Mouse (Mus musculus): ENCODE data around the gene Wwox. TPM values are rescaled to one million over a fixed set of nuclear protein-coding genes. Genes with fewer than 3 reads are reported as not detected.

Gene Wwox
- polyA plus RNA-seq, 2 experiments: 2.5 to 2.6 TPM

DNA sequence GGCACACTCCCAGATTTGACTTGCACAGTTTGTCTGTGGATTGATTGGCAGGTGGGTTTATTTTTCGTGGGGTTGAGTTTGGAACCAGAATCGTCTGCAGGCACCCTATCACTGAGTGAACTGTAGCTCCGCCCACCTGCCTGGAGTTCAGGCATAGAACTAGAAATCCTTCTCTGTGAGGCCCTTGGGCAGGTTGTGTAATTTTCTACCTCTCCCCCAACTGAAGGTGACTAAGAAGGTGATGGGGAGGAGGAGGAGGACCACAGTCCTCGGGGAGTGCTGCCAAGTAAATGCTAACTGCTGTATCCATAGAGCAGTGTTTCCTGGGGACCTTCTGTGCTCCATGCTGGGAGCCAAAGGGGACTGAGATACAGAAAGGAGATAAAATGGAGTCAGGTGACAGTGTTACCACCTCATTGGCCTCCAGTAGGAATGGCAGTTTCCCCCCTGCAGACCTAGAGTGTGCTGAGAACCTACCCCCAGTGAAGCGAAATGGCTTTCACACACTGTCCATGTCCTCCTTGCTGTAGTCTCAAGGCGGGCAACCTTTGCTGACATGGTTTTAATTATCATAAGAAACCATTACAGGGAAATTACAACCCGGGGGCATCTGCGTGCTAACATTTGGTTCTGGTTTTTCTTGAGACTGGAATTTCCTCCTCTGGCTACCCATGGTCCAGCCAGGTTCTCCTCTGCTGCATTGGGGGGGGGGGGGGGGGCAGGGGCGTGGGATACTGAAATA is 195.4 kb downstream of the Wwox start:
- no peak for TF ChIP-seq CTCF (IDR thresholded peaks at IDR 0.05; ENCODE audit: low read depth)
- TF ChIP-seq EP300 (IDR thresholded peaks at IDR 0.05; ENCODE audit: low read depth): no peak
- ATAC-seq (ENCODE audit: insufficient read depth): no peak
- no peaks in the 10 kb centered on the region for H3K9me3 ChIP-seq (ENCODE audit: control insufficient read depth, low read length)

DNA sequence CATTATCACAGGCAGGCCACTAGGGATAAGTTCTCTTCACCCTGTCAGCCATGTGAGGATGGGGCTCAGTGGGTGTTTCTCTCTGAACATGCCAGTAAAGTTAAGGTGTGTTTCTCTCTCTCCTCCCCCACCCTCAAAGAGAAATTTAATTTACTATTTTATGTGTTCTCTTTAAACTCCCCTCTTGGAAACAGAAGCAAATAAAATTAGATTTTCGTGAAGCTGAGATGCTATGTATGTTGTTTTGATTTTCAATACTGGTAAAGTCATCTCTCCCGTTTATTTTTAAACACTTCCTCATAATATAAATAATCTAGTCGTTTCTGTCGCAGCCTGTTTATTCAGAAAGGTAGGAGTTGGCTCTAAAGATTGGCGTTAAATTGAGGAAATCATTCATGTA is 196.9 kb downstream of the Wwox start:
- no peak for DNase-seq (ENCODE audit: low read depth in 3 of 3, low spot score in 3 of 3)
- Histone ChIP-seq H3K4me1 (replicated peaks; ENCODE audit: control insufficient read depth in 2 of 2, insufficient read depth in 2 of 2, low read length in 1 of 2) (no peaks in the 10 kb centered on the region), H3K9ac (replicated peaks) (no peak overlapping the region), H3K27ac (no peak overlapping the region), H3K36me3 (replicated peaks; ENCODE audit: control insufficient read depth, insufficient read depth, low read depth) (no peaks in the 10 kb centered on the region), H3K4me3 (ENCODE audit: insufficient read depth in 1 of 2, low read depth in 2 of 2, low read length in 2 of 2) (no peak overlapping the region), H3K9me3 (ENCODE audit: control insufficient read depth, low read length) (no peaks in the 10 kb centered on the region), H3K27me3 (ENCODE audit: control insufficient read depth, insufficient read depth, low read length) (no peaks in the 10 kb centered on the region), H3K4me2 (ENCODE audit: low read depth) (no peak overlapping the region)
- 37% methylated on average over 5 of the region's 5 CpGs for WGBS (ENCODE audit: insufficient replicate concordance)
- TF ChIP-seq EP300 (IDR thresholded peaks at IDR 0.05; ENCODE audit: low read depth) (no peak), CTCF (IDR thresholded peaks at IDR 0.05; ENCODE audit: low read depth) (no peak)
- no peak for ATAC-seq (ENCODE audit: insufficient read depth)

More for the DNA sequence above, 195.4 kb downstream of the Wwox start:
- Histone ChIP-seq H3K36me3 (replicated peaks; ENCODE audit: control insufficient read depth, insufficient read depth, low read depth) (no peaks in the 10 kb centered on the region), H3K4me1 (replicated peaks; ENCODE audit: control insufficient read depth in 2 of 2, insufficient read depth in 2 of 2, low read length in 1 of 2) (no peaks in the 10 kb centered on the region), H3K27ac (no peak overlapping the region), H3K4me2 (ENCODE audit: low read depth) (no peak overlapping the region), H3K27me3 (ENCODE audit: control insufficient read depth, insufficient read depth, low read length) (no peaks in the 10 kb centered on the region), H3K9ac (replicated peaks) (no peak overlapping the region), H3K4me3 (ENCODE audit: insufficient read depth in 1 of 2, low read depth in 2 of 2, low read length in 2 of 2) (no peak overlapping the region)
- WGBS (ENCODE audit: insufficient replicate concordance): 49% methylated on average over 9 of the region's 9 CpGs
- no peak for DNase-seq (ENCODE audit: low read depth in 3 of 3, low spot score in 3 of 3)

DNA sequence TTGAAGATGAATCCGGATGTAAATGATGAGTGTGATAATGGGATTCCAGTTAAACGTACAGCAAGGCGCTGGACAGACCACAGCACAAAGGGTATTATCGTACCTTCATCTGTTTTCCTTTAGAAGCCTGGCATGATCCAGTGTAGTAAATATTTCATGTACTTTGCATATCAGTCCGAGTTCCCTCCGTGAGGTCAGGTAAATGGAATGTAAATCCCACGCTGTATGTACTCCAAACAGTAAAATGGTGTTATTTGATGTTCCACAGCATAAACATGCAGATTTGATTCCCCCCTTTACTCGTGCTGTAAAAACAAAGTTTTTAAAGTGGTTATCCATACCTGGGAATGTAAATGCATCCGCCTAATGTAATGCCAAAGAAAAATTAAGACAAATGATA is 202.4 kb downstream of the Wwox start:
- no peak overlapping the region for H3K9ac ChIP-seq (replicated peaks)
- TF ChIP-seq CTCF (IDR thresholded peaks at IDR 0.05; ENCODE audit: low read depth): no peak
- TF ChIP-seq EP300 (IDR thresholded peaks at IDR 0.05; ENCODE audit: low read depth): no peak
- H3K4me1 ChIP-seq (replicated peaks; ENCODE audit: control insufficient read depth in 2 of 2, insufficient read depth in 2 of 2, low read length in 1 of 2): no peaks in the 10 kb centered on the region
- H3K4me2 ChIP-seq (ENCODE audit: low read depth): no peak overlapping the region
- H3K27me3 ChIP-seq (ENCODE audit: control insufficient read depth, insufficient read depth, low read length): no peaks in the 10 kb centered on the region
- H3K4me3 ChIP-seq (ENCODE audit: insufficient read depth in 1 of 2, low read depth in 2 of 2, low read length in 2 of 2): no peak overlapping the region
- H3K27ac ChIP-seq: no peak overlapping the region
- H3K36me3 ChIP-seq (replicated peaks; ENCODE audit: control insufficient read depth, insufficient read depth, low read depth): no peaks in the 10 kb centered on the region
- 72% methylated on average over 9 of the region's 9 CpGs for WGBS (ENCODE audit: insufficient replicate concordance)
- DNase-seq (ENCODE audit: low read depth in 3 of 3, low spot score in 3 of 3): no peak
- H3K9me3 ChIP-seq (ENCODE audit: control insufficient read depth, low read length): no peaks in the 10 kb centered on the region
- no peak for ATAC-seq (ENCODE audit: insufficient read depth)

DNA sequence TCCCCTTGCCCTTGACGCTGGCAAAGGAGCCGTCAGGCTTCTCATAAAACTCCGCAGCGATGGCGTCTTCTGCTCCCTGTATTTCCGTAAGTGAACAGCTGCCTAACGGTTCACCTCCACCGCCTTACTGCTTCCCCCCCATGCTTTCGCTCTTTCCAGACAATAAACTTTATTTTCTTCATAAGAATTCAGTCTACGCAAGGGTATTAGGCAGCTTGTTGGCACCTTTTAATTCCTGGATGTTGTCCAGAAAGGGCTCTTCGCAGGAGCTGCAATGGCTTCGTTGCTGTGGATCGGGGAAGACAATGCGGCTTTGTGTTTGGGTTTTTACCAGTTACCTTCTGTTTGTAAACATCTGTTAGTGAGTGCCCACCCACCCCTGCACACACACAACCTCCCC is 211.3 kb downstream of the Wwox start:
- Histone ChIP-seq H3K4me3 (ENCODE audit: insufficient read depth in 1 of 2, low read depth in 2 of 2, low read length in 2 of 2) (no peak overlapping the region), H3K4me1 (replicated peaks; ENCODE audit: control insufficient read depth in 2 of 2, insufficient read depth in 2 of 2, low read length in 1 of 2) (no peaks in the 10 kb centered on the region), H3K9ac (replicated peaks) (no peak overlapping the region), H3K27ac (no peak overlapping the region), H3K27me3 (ENCODE audit: control insufficient read depth, insufficient read depth, low read length) (no peaks in the 10 kb centered on the region), H3K36me3 (replicated peaks; ENCODE audit: control insufficient read depth, insufficient read depth, low read depth) (no peaks in the 10 kb centered on the region), H3K4me2 (ENCODE audit: low read depth) (no peak overlapping the region), H3K9me3 (ENCODE audit: control insufficient read depth, low read length) (no peaks in the 10 kb centered on the region)
- WGBS (ENCODE audit: insufficient replicate concordance): 80% methylated on average over 14 of the region's 14 CpGs
- DNase-seq (ENCODE audit: low read depth in 3 of 3, low spot score in 3 of 3) (no peak), ATAC-seq (ENCODE audit: insufficient read depth) (no peak)
- TF ChIP-seq EP300 (IDR thresholded peaks at IDR 0.05; ENCODE audit: low read depth): no peak
- TF ChIP-seq CTCF (IDR thresholded peaks at IDR 0.05; ENCODE audit: low read depth): no peak

DNA sequence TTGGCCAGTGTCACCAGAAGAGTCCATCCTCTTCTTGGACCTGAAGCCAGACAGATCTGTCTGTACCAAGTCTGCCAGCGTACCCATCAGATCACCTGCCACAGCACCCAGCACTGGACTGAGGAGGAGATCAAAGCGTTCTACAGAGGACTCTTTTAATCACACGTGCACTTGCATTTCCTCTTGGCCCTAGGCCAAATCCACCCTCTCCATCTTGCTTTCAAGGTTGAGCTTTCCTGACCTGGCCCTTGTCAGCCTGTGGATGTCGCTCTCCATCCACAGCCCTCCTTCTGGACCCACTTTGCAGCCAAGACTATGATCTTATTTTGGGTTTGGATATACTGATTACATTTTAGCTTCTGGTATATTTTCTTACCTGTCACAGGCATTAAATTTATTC is 218.3 kb downstream of the Wwox start:
- ATAC-seq (ENCODE audit: insufficient read depth) (no peak), DNase-seq (ENCODE audit: low read depth in 3 of 3, low spot score in 3 of 3) (no peak)
- WGBS (ENCODE audit: insufficient replicate concordance): 54% methylated on average over 4 of the region's 4 CpGs
- H3K9me3 ChIP-seq (ENCODE audit: control insufficient read depth, low read length): no peaks in the 10 kb centered on the region
- no peak overlapping the region for H3K4me3 ChIP-seq (ENCODE audit: insufficient read depth in 1 of 2, low read depth in 2 of 2, low read length in 2 of 2)
- no peak overlapping the region for H3K4me2 ChIP-seq (ENCODE audit: low read depth)
- H3K36me3 ChIP-seq (replicated peaks; ENCODE audit: control insufficient read depth, insufficient read depth, low read depth): no peaks in the 10 kb centered on the region
- TF ChIP-seq EP300 (IDR thresholded peaks at IDR 0.05; ENCODE audit: low read depth) (no peak), CTCF (IDR thresholded peaks at IDR 0.05; ENCODE audit: low read depth) (no peak)
- no peaks in the 10 kb centered on the region for H3K4me1 ChIP-seq (replicated peaks; ENCODE audit: control insufficient read depth in 2 of 2, insufficient read depth in 2 of 2, low read length in 1 of 2)
- H3K27ac ChIP-seq: no peak overlapping the region
- H3K9ac ChIP-seq (replicated peaks): no peak overlapping the region
- no peaks in the 10 kb centered on the region for H3K27me3 ChIP-seq (ENCODE audit: control insufficient read depth, insufficient read depth, low read length)

Measured in liver, embryonic 14.5 days (tissue).